Mouse (Mus musculus) MEL (cell line): ENCODE data around the gene Gmds. TPM values are rescaled to one million over a fixed set of nuclear protein-coding genes. Genes with fewer than 3 reads are reported as not detected.

ENCODE experiments used
- DNase-seq: peaks from one replicate; pipeline ENCODE4 v3.0.0; 2011; ENCODE audit warnings: low read depth, low spot score
- H3K27ac ChIP-seq: 2 replicates; pipeline ENCODE4 v1.5.1; 2012; ENCODE audit warnings: low read depth, mild to moderate bottlenecking, control low read depth, low read length, moderate library complexity; ENCODE audit not compliant: control insufficient read depth
- H3K27me3 ChIP-seq, 2 experiments: fragments of 150-350 bp in 1 of 2; sonication (generic) in 1 of 2; 2 replicates each; pipeline ENCODE4 v1.6.1; 2012; ENCODE audit warnings: low read length in 2 of 2, mild to moderate bottlenecking in 2 of 2, improper control_type of control experiment in 1 of 2, moderate library complexity in 1 of 2; ENCODE audit not compliant: insufficient read depth in 2 of 2, control insufficient read depth in 1 of 2
- H3K36me3 ChIP-seq, 2 experiments: 2 replicates each; pipeline ENCODE4 v1.6.1; 2012 to 2014; ENCODE audit warnings: low read length in 2 of 2, improper control_type of control experiment in 1 of 2, inconsistent platforms in 1 of 2, mild to moderate bottlenecking in 1 of 2; ENCODE audit not compliant: insufficient read depth in 2 of 2, control insufficient read depth in 1 of 2
- H3K4me1 ChIP-seq, 2 experiments: fragments of 150-350 bp in 1 of 2; sonication (generic) in 1 of 2; 2 replicates each; pipeline ENCODE4 v1.6.1; 2012; ENCODE audit warnings: low read length in 2 of 2, improper control_type of control experiment in 1 of 2, mild to moderate bottlenecking in 1 of 2; ENCODE audit not compliant: insufficient read depth in 2 of 2, control insufficient read depth in 1 of 2
- H3K4me3 ChIP-seq, 2 experiments: fragments of 150-350 bp in 1 of 2; sonication (generic) in 1 of 2; 2 replicates each; pipeline ENCODE4 v1.5.1; 2012; ENCODE audit warnings: low read depth in 2 of 2, low read length in 2 of 2, mild to moderate bottlenecking in 2 of 2, moderate library complexity in 2 of 2, control low read depth in 1 of 2, improper control_type of control experiment in 1 of 2; ENCODE audit not compliant: control insufficient read depth in 1 of 2, insufficient read depth in 1 of 2
- H3K79me2 ChIP-seq: 2 replicates; pipeline ENCODE4 v1.6.1; 2012; ENCODE audit warnings: mild to moderate bottlenecking, low read length, moderate library complexity; ENCODE audit not compliant: control insufficient read depth, poor library complexity, insufficient read depth
- H3K9ac ChIP-seq: 2 replicates; pipeline ENCODE4 v1.6.1; 2012; ENCODE audit warnings: low read depth, mild to moderate bottlenecking, control low read depth, low read length, moderate library complexity; ENCODE audit not compliant: control insufficient read depth, poor library complexity, severe bottlenecking
- H3K9me3 ChIP-seq: fragments of 150-350 bp; sonication (generic); replicated peaks from 2 replicates; pipeline ENCODE4 v1.6.1; 2012; ENCODE audit warnings: mild to moderate bottlenecking, low read length, improper control_type of control experiment, moderate library complexity; ENCODE audit not compliant: insufficient read depth
- CHD1 ChIP-seq: IDR thresholded peaks from 2 replicates; pipeline ENCODE4 v1.6.1; 2012; ENCODE audit warnings: low read depth, mild to moderate bottlenecking, inconsistent platforms, low read length, improper control_type of control experiment
- EP300 ChIP-seq, 2 experiments: IDR thresholded peaks; 2 replicates each; pipeline ENCODE4 v1.6.1; 2011; ENCODE audit warnings: improper control_type of control experiment in 2 of 2, low read length in 2 of 2, low read depth in 1 of 2, mild to moderate bottlenecking in 1 of 2
- ETS1 ChIP-seq: IDR thresholded peaks from 2 replicates; pipeline ENCODE4 v1.6.1; 2012; ENCODE audit warnings: low read depth, mild to moderate bottlenecking, inconsistent platforms, low read length, improper control_type of control experiment, moderate library complexity
- GATA1 ChIP-seq: IDR thresholded peaks from 2 replicates; pipeline ENCODE4 v1.6.1; 2011; ENCODE audit warnings: low read depth, low read length, improper control_type of control experiment
- KAT2A ChIP-seq: conservative IDR thresholded peaks from 2 replicates; pipeline ENCODE4 v1.6.1; 2012; ENCODE audit warnings: low read depth, low read length, improper control_type of control experiment, inconsistent platforms
- MAFK ChIP-seq: IDR thresholded peaks from 2 replicates; pipeline ENCODE4 v1.6.1; 2011; ENCODE audit warnings: low read depth, mild to moderate bottlenecking, low read length, improper control_type of control experiment, borderline replicate concordance
- MAX ChIP-seq: IDR thresholded peaks from 2 replicates; pipeline ENCODE4 v1.6.1; 2011; ENCODE audit warnings: low read length, improper control_type of control experiment
- MEF2A ChIP-seq: IDR thresholded peaks from 2 replicates; pipeline ENCODE4 v1.6.1; 2014; ENCODE audit warnings: low read depth, mild to moderate bottlenecking, inconsistent platforms, low read length, improper control_type of control experiment; ENCODE audit not compliant: poor library complexity, insufficient replicate concordance, severe bottlenecking; ENCODE audit errors: extremely low read depth
- ZC3H11A ChIP-seq: IDR thresholded peaks from 2 replicates; pipeline ENCODE4 v1.6.1; 2012; ENCODE audit warnings: low read depth, mild to moderate bottlenecking, inconsistent platforms, low read length, improper control_type of control experiment
- ZMIZ1 ChIP-seq: IDR thresholded peaks from 2 replicates; pipeline ENCODE4 v1.6.1; 2012; ENCODE audit warnings: low read depth, mild to moderate bottlenecking, inconsistent platforms, low read length, improper control_type of control experiment, moderate library complexity
- ZNF384 ChIP-seq: IDR thresholded peaks from 2 replicates; pipeline ENCODE4 v1.6.1; 2012; ENCODE audit warnings: low read depth, mild to moderate bottlenecking, inconsistent platforms, low read length, improper control_type of control experiment
- polyA plus RNA-seq, 2 experiments: library from polyadenylated mRNA; stranded (reverse) in 1 of 2; unstranded in 1 of 2; fragments of >175 nt in 1 of 2; fragments of >200 nt in 1 of 2; gene quantifications; 2 replicates each; pipeline versions ENCODE4 v1.2.1 to v1.2.4; 2012; ENCODE audit warnings: low replicate concordance in 2 of 2, low read depth in 1 of 2; ENCODE audit not compliant: insufficient read length in 2 of 2, insufficient read depth in 1 of 2, missing spikeins in 1 of 2
- total RNA-seq: library from RNA; depleted of rRNA; stranded (reverse); fragments of 300-350 nt; gene quantifications from 2 replicates; pipeline ENCODE4 v1.2.3, GENCODE M21; 2012

Gmds gene
- total and polyA plus RNA-seq, 3 experiments, result 17.4 to 32.2 TPM; not detected in 1

GRCm38 (mm10) chr13:32053587-32053986 lies 285.0 kb downstream of the Gmds start:
- Histone ChIP-seq H3K4me3 (no peak overlapping the region), H3K79me2 (no peaks in the 10 kb centered on the region), H3K27ac (no peak overlapping the region), H3K36me3 (peaks cover 0 to 7% of the 10 kb centered on the region in 2 experiments; a peak in 2 of 4 replicates), H3K4me1 (peaks cover 5 to 6% of the 10 kb centered on the region in 2 experiments; a peak in 3 of 4 replicates), H3K9ac (no peak overlapping the region), H3K27me3 (no peaks in the 10 kb centered on the region), H3K9me3 (no peaks in the 10 kb centered on the region)
- TF ChIP-seq GATA1 (peak; percentile 49), CHD1 (no peak), EP300 (IDR thresholded peaks at IDR 0.05; ENCODE audit: low read depth in 1 of 2, low read length in 2 of 2) (peak in 1 of 2 experiments; percentile 22; a peak in 1 of 4 replicates)
- DNase-seq, result peak; percentile 50

- Histone ChIP-seq H3K79me2 (no peaks in the 10 kb centered on the region), H3K9ac (no peak overlapping the region), H3K4me3 (no peak overlapping the region), H3K27me3 (no peaks in the 10 kb centered on the region), H3K4me1 (peaks cover 3 to 6% of the 10 kb centered on the region in 2 experiments; a peak in 3 of 4 replicates), H3K9me3 (no peaks in the 10 kb centered on the region), H3K36me3 (peaks cover 0 to 5% of the 10 kb centered on the region in 2 experiments; a peak in 1 of 4 replicates), H3K27ac (no peak overlapping the region)
- TF ChIP-seq ZC3H11A (no peak), ZMIZ1 (no peak), ETS1 (no peak), CHD1 (no peak)
- DNase-seq, result no peak
These were observed 290.3 kb downstream of the Gmds start for GRCm38 (mm10) chr13:32047980-32048959.

GRCm38 (mm10) chr13:32046961-32047360 lies 291.6 kb downstream of the Gmds start:
- H3K9ac ChIP-seq, result no peak overlapping the region
- no peak overlapping the region for H3K27ac ChIP-seq
- no peak for DNase-seq
- no peaks in the 10 kb centered on the region for H3K79me2 ChIP-seq
- H3K4me3 ChIP-seq, result no peak overlapping the region
- no peaks in the 10 kb centered on the region for H3K4me1 ChIP-seq
- H3K9me3 ChIP-seq, result no peaks in the 10 kb centered on the region
- H3K27me3 ChIP-seq, result no peaks in the 10 kb centered on the region
- TF ChIP-seq ZMIZ1 (no peak), ETS1 (no peak), MAX (no peak), ZNF384 (no peak), KAT2A (no peak), MAFK (no peak), ZC3H11A (no peak), MEF2A (no peak)
- H3K36me3 ChIP-seq, result no peaks in the 10 kb centered on the region
